Mouse (Mus musculus) brain, embryonic 14.5 days (tissue): ENCODE results near the gene Il33.

ENCODE experiments used
- CTCF ChIP-seq: fragments of 200-500 bp; IDR thresholded peaks from 2 replicates; pipeline ENCODE4 v1.5.1; 2012; ENCODE audit warnings: inconsistent platforms, mild to moderate bottlenecking, moderate library complexity, borderline replicate concordance; ENCODE audit not compliant: insufficient read depth, insufficient read length; ENCODE audit errors: extremely low read depth
- POLR2A ChIP-seq: fragments of 200-500 bp; IDR thresholded peaks from 2 replicates; pipeline ENCODE4 v1.6.1; 2012; ENCODE audit warnings: mild to moderate bottlenecking, inconsistent platforms, borderline replicate concordance; ENCODE audit not compliant: poor library complexity, insufficient read depth, insufficient read length, severe bottlenecking; ENCODE audit errors: extremely low read depth

DNA sequence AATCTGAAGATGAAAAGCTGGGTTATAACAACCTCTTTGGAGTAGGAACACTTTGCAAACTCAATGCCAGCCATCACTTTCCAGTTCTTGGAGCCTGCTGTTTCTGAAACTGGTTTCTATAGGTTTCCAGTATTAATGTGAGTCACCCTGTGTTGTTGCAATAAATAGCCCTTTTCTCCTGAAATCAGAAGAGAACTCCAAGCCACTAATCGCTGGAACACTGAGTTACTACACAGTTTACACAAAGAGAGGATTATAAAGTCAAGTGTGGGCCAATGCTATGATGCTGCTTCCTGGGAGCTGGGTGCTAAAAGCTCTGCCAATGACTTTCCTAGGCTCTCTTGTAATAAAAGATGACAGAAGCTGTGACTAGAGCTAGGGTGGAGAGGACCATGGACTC lies 19.0 kb upstream of the Il33 start:
- TF ChIP-seq CTCF (no peak), POLR2A (no peak)
